Mouse (Mus musculus) bone marrow, adult 2 months (tissue): ENCODE measurements around the gene Agpat1.

Experiments used
- CTCF ChIP-seq: fragments of 200-500 bp; IDR thresholded peaks from 2 replicates; pipeline ENCODE4 v1.5.1; 2011; ENCODE audit warnings: low read length, control low read depth; ENCODE audit not compliant: control insufficient read depth, insufficient read depth
- POLR2A ChIP-seq: fragments of 200-500 bp; IDR thresholded peaks from 2 replicates; pipeline ENCODE4 v1.6.1; 2011; ENCODE audit warnings: low read depth, mild to moderate bottlenecking, control low read depth, low read length, borderline replicate concordance; ENCODE audit not compliant: control insufficient read depth

DNA sequence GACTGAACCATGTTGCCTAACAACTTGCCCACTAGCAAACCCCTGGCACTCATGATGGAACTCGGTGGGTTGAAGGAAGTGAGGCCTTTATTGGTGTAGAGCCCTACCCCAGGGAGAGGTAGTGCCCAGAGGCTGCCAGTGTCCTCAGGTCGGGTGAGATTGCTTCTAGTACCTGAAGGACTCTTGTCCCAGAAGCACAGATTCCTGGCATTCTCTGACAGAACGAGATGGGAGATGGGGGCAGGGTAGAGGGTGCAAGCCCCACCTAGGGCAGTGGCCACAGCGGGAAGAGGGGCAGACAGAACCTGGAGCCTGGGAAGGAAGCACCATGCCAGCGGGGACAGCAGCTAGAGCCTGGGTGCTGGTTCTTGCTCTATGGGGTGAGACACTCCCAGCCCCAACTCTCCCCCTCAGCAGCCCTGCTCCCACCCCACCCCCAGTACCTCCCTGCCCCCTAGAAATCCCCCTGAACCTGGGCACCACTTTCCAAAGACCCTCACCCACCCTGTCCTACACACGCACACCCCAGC lies 6.4 kb upstream of the Agpat1 start, which contains the start of gene Ager:
- TF ChIP-seq CTCF (no peak), POLR2A (no peak)
